Mouse (Mus musculus): ENCODE measurements around the gene Gne. TPM values are rescaled to one million over a fixed set of nuclear protein-coding genes. Genes with fewer than 3 reads are reported as not detected.

Gene Gne
- polyA plus RNA-seq, 1 experiment from 2014 or later: 20.3 TPM

GRCm38 (mm10) chr4:44070641-44071040 is 13.3 kb downstream of the Gne start:
- Histone ChIP-seq H3K27ac (replicated peaks; ENCODE audit: low read depth, low read length) (no peak overlapping the region), H3K4me1 (ENCODE audit: control insufficient read depth, insufficient read depth, low read length) (no peaks in the 10 kb centered on the region), H3K27me3 (ENCODE audit: control insufficient read depth, insufficient read depth, low read length) (no peaks in the 10 kb centered on the region), H3K4me2 (ENCODE audit: low read depth, low read length) (no peak overlapping the region), H3K9me3 (replicated peaks; ENCODE audit: control insufficient read depth, low read length) (no peaks in the 10 kb centered on the region), H3K9ac (replicated peaks; ENCODE audit: low read length) (no peak overlapping the region), H3K4me3 (ENCODE audit: low read depth, low read length) (no peak overlapping the region), H3K36me3 (replicated peaks; ENCODE audit: control insufficient read depth, insufficient read depth, low read depth, low read length) (no peaks in the 10 kb centered on the region)
- WGBS: 75% methylated on average over 4 of the region's 4 CpGs
- ATAC-seq (replicated peaks; ENCODE audit: insufficient number of reproducible peaks, low FRiP score, low TSS enrichment, low read depth) (no peak), DNase-seq (ENCODE audit: low spot score) (no peak)

- no peak for ATAC-seq (replicated peaks; ENCODE audit: insufficient number of reproducible peaks, low FRiP score, low TSS enrichment, low read depth)
- Histone ChIP-seq H3K4me3 (ENCODE audit: low read depth, low read length) (no peak overlapping the region), H3K27me3 (ENCODE audit: control insufficient read depth, insufficient read depth, low read length) (no peaks in the 10 kb centered on the region), H3K4me2 (ENCODE audit: low read depth, low read length) (no peak overlapping the region), H3K9ac (replicated peaks; ENCODE audit: low read length) (no peak overlapping the region), H3K36me3 (replicated peaks; ENCODE audit: control insufficient read depth, insufficient read depth, low read depth, low read length) (no peaks in the 10 kb centered on the region), H3K27ac (replicated peaks; ENCODE audit: low read depth, low read length) (no peak overlapping the region), H3K9me3 (replicated peaks; ENCODE audit: control insufficient read depth, low read length) (no peaks in the 10 kb centered on the region), H3K4me1 (ENCODE audit: control insufficient read depth, insufficient read depth, low read length) (no peaks in the 10 kb centered on the region)
- DNase-seq (ENCODE audit: low spot score): no peak
- 93% methylated on average over 4 of the region's 4 CpGs for WGBS
Observed at GRCm38 (mm10) chr4:44069411-44069810, 14.6 kb downstream of the Gne start.

DNA sequence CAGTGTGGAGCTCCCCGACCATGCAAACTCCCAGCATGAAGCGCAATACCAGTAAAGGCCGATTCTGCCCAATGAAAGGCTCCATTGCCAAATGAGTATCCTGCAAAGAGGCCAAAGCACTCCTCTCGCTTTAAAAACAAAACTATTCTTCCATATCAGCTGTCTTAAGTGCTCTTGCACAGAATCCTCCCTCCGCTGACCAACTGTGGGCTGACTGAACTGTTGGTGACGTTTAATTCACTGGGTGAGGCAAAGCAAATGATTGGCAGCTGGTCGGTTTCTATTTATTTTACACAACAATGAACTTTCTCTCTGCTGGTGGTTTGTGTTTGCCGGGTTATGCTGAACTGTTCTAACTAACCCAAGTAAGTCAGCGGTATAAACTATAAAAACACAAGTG is 15.2 kb downstream of the Gne start:
- H3K4me3 ChIP-seq (ENCODE audit: low read depth, low read length): no peak overlapping the region
- DNase-seq (ENCODE audit: low spot score) (no peak), ATAC-seq (replicated peaks; ENCODE audit: insufficient number of reproducible peaks, low FRiP score, low TSS enrichment, low read depth) (no peak)
- H3K4me2 ChIP-seq (ENCODE audit: low read depth, low read length): no peak overlapping the region; the same call in 1 of the 2 replicates
- no peak overlapping the region for H3K9ac ChIP-seq (replicated peaks; ENCODE audit: low read length)
- H3K27me3 ChIP-seq (ENCODE audit: control insufficient read depth, insufficient read depth, low read length): no peaks in the 10 kb centered on the region
- WGBS: 38% methylated on average over 9 of the region's 9 CpGs
- no peak overlapping the region for H3K27ac ChIP-seq (replicated peaks; ENCODE audit: low read depth, low read length)
- H3K9me3 ChIP-seq (replicated peaks; ENCODE audit: control insufficient read depth, low read length): no peaks in the 10 kb centered on the region
- H3K4me1 ChIP-seq (ENCODE audit: control insufficient read depth, insufficient read depth, low read length): no peaks in the 10 kb centered on the region
- no peaks in the 10 kb centered on the region for H3K36me3 ChIP-seq (replicated peaks; ENCODE audit: control insufficient read depth, insufficient read depth, low read depth, low read length)

DNA sequence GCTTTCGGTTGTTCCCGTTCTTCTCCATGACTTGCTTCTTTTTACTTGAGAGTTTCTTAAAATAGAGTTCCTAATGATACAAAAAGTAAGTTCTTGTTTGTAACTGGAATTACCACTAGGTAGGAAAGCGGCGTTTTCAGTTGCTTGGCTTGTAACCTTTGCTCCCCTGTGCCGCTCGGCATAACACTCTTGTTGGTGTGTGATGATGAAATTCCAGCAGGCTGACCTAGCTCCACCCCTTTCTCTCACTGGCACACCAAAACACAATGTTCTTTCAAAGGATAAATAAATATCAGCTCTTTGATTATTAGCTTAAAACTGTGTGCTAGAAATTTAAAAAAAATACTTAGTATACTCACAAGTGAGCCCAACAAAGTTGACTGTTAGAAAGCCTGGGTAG is 17.1 kb downstream of the Gne start:
- H3K36me3 ChIP-seq (replicated peaks; ENCODE audit: control insufficient read depth, insufficient read depth, low read depth, low read length): no peaks in the 10 kb centered on the region
- no peak overlapping the region for H3K9ac ChIP-seq (replicated peaks; ENCODE audit: low read length)
- no peaks in the 10 kb centered on the region for H3K27me3 ChIP-seq (ENCODE audit: control insufficient read depth, insufficient read depth, low read length)
- H3K27ac ChIP-seq (replicated peaks; ENCODE audit: low read depth, low read length): no peak overlapping the region
- 84% methylated on average over 6 of the region's 6 CpGs for WGBS
- no peak for DNase-seq (ENCODE audit: low spot score)
- no peak overlapping the region for H3K4me3 ChIP-seq (ENCODE audit: low read depth, low read length)
- no peak overlapping the region for H3K4me2 ChIP-seq (ENCODE audit: low read depth, low read length)
- H3K9me3 ChIP-seq (replicated peaks; ENCODE audit: control insufficient read depth, low read length): no peaks in the 10 kb centered on the region
- no peak for ATAC-seq (replicated peaks; ENCODE audit: insufficient number of reproducible peaks, low FRiP score, low TSS enrichment, low read depth)
- no peaks in the 10 kb centered on the region for H3K4me1 ChIP-seq (ENCODE audit: control insufficient read depth, insufficient read depth, low read length)

DNA sequence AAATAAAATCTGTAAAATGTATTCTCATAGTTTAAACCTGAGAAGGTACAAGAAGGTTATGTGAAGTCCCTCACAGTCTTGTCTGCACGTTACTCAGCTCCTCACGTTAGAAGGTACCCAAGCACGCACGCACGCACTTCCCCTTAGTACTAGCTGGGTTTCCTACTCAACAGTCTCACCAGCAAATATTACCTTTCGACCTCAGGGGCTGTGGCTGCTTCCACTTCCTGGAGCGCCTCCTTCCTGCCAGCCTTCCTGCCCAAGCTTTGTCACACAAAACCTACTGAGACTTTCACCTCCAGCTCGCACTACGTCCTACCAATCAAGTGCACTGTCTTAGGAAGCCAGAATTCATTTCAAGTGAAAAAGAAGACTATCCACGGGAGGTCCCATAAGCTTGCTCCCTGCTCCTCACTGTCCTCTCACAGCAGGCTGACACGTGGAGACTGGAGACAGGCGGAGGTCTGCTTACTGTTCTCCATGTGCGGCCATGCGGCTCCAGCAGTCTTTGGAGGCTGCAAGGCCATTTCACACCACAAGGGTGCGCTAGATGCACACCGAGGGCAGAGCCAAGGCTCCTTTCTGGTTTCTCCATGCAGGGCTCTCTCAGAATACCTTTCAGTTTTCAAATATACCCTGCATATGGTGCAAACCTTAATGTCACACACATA is 18.5 kb downstream of the Gne start:
- Histone ChIP-seq H3K4me1 (ENCODE audit: control insufficient read depth, insufficient read depth, low read length) (no peaks in the 10 kb centered on the region), H3K9me3 (replicated peaks; ENCODE audit: control insufficient read depth, low read length) (no peaks in the 10 kb centered on the region), H3K27ac (replicated peaks; ENCODE audit: low read depth, low read length) (no peak overlapping the region), H3K4me3 (ENCODE audit: low read depth, low read length) (no peak overlapping the region), H3K36me3 (replicated peaks; ENCODE audit: control insufficient read depth, insufficient read depth, low read depth, low read length) (no peaks in the 10 kb centered on the region), H3K4me2 (ENCODE audit: low read depth, low read length) (peak overlapping the region; percentile 8; the same call in 1 of the 2 replicates), H3K27me3 (ENCODE audit: control insufficient read depth, insufficient read depth, low read length) (no peaks in the 10 kb centered on the region), H3K9ac (replicated peaks; ENCODE audit: low read length) (peak overlapping the region; percentile 35; the same call in 1 of the 2 replicates)
- DNase-seq (ENCODE audit: low spot score) (peak; percentile 92), ATAC-seq (replicated peaks; ENCODE audit: insufficient number of reproducible peaks, low FRiP score, low TSS enrichment, low read depth) (peak; percentile 56; the same call in 1 of the 2 replicates)
- WGBS: 31% methylated on average over 16 of the region's 16 CpGs

DNA sequence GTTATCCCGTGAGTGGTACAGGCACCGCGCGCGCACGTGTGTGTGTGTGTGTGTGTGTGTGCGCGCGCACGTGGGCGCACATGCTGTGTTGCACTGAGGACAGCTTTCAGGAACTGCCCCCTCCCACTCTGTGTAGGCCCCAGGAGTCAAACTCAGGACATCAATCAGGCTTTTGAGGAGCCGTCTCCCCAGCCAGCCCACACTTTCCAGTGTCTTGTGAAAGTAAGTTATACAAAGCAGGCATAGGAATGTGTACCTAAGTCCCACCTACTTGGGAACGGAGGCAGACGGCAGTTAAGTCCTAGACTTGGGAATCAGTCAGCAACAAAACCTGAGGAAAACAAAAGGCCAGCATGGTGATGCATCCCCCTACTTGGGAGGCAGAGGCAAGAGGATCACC is 21.2 kb downstream of the Gne start:
- no peak for DNase-seq (ENCODE audit: low spot score)
- Histone ChIP-seq H3K9me3 (replicated peaks; ENCODE audit: control insufficient read depth, low read length) (no peaks in the 10 kb centered on the region), H3K9ac (replicated peaks; ENCODE audit: low read length) (no peak overlapping the region), H3K27ac (replicated peaks; ENCODE audit: low read depth, low read length) (no peak overlapping the region), H3K4me1 (ENCODE audit: control insufficient read depth, insufficient read depth, low read length) (no peaks in the 10 kb centered on the region), H3K4me2 (ENCODE audit: low read depth, low read length) (no peak overlapping the region), H3K4me3 (ENCODE audit: low read depth, low read length) (no peak overlapping the region), H3K27me3 (ENCODE audit: control insufficient read depth, insufficient read depth, low read length) (no peaks in the 10 kb centered on the region), H3K36me3 (replicated peaks; ENCODE audit: control insufficient read depth, insufficient read depth, low read depth, low read length) (no peaks in the 10 kb centered on the region)
- WGBS: 93% methylated on average over 14 of the region's 14 CpGs
- ATAC-seq (replicated peaks; ENCODE audit: insufficient number of reproducible peaks, low FRiP score, low TSS enrichment, low read depth): no peak

GRCm38 (mm10) chr4:44062062-44062461 is 21.9 kb downstream of the Gne start:
- no peak for DNase-seq (ENCODE audit: low spot score)
- no peak overlapping the region for H3K4me3 ChIP-seq (ENCODE audit: low read depth, low read length)
- no peaks in the 10 kb centered on the region for H3K9me3 ChIP-seq (replicated peaks; ENCODE audit: control insufficient read depth, low read length)
- no peak overlapping the region for H3K9ac ChIP-seq (replicated peaks; ENCODE audit: low read length)
- no peak overlapping the region for H3K4me2 ChIP-seq (ENCODE audit: low read depth, low read length)
- H3K27ac ChIP-seq (replicated peaks; ENCODE audit: low read depth, low read length): no peak overlapping the region
- ATAC-seq (replicated peaks; ENCODE audit: insufficient number of reproducible peaks, low FRiP score, low TSS enrichment, low read depth): no peak
- no peaks in the 10 kb centered on the region for H3K27me3 ChIP-seq (ENCODE audit: control insufficient read depth, insufficient read depth, low read length)
- no peaks in the 10 kb centered on the region for H3K4me1 ChIP-seq (ENCODE audit: control insufficient read depth, insufficient read depth, low read length)
- 73% methylated on average over 9 of the region's 9 CpGs for WGBS
- no peaks in the 10 kb centered on the region for H3K36me3 ChIP-seq (replicated peaks; ENCODE audit: control insufficient read depth, insufficient read depth, low read depth, low read length)

DNA sequence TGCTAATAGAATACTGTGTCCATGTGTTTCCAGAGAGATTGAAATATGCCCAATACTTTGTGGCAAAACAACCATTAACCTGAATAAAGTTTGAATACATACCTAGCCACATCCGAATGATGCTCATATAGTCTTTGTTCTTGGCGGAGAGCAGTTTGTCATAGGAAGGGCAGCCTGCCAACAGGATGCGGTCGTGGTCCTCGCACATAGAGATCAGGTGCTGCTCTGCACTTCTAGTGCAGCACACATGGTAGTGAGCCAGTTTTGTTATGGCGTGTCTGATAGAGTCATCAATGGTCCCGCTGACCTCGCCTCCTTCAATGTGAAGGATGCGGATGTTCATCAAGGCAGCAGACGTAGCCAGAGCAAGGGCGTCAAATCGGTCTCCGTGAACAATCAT is 24.3 kb downstream of the Gne start:
- Histone ChIP-seq H3K9me3 (replicated peaks; ENCODE audit: control insufficient read depth, low read length) (no peaks in the 10 kb centered on the region), H3K9ac (replicated peaks; ENCODE audit: low read length) (no peak overlapping the region), H3K4me3 (ENCODE audit: low read depth, low read length) (no peak overlapping the region), H3K4me2 (ENCODE audit: low read depth, low read length) (no peak overlapping the region), H3K4me1 (ENCODE audit: control insufficient read depth, insufficient read depth, low read length) (no peaks in the 10 kb centered on the region), H3K27me3 (ENCODE audit: control insufficient read depth, insufficient read depth, low read length) (no peaks in the 10 kb centered on the region), H3K36me3 (replicated peaks; ENCODE audit: control insufficient read depth, insufficient read depth, low read depth, low read length) (no peaks in the 10 kb centered on the region), H3K27ac (replicated peaks; ENCODE audit: low read depth, low read length) (no peak overlapping the region)
- ATAC-seq (replicated peaks; ENCODE audit: insufficient number of reproducible peaks, low FRiP score, low TSS enrichment, low read depth): no peak
- 94% methylated on average over 13 of the region's 13 CpGs for WGBS
- no peak for DNase-seq (ENCODE audit: low spot score)
